Mouse (Mus musculus) macrophage (primary cell): ENCODE measurements around the gene Slc18a2. TPM values are rescaled to one million over a fixed set of nuclear protein-coding genes. Genes with fewer than 3 reads are reported as not detected.

ENCODE experiments used
- H3K27ac ChIP-seq: fragments of 350-480 bp; formaldehyde crosslinking; 2 replicates; pipeline ENCODE4 v1.9.0; 2021
- H3K36me3 ChIP-seq: fragments of 350-480 bp; formaldehyde crosslinking; 2 replicates; pipeline ENCODE4 v1.9.0; 2021; ENCODE audit errors: inconsistent target
- H3K4me3 ChIP-seq: fragments of 350-480 bp; formaldehyde crosslinking; 2 replicates; pipeline ENCODE4 v1.9.0; 2021; ENCODE audit errors: inconsistent target
- H3K79me2 ChIP-seq: fragments of 350-480 bp; formaldehyde crosslinking; 2 replicates; pipeline ENCODE4 v1.9.0; 2021; ENCODE audit errors: inconsistent target
- WGBS: methylation state at CpG from one replicate; pipeline ENCODE4 v1.1.7; 2026; ENCODE audit warnings: inconsistent platforms; ENCODE audit not compliant: missing documents; 5-methylcytosine and 5-hydroxymethylcytosine counted together
- polyA plus RNA-seq: library from polyadenylated mRNA; stranded (reverse); fragments of 250-400 nt; gene quantifications from 3 replicates; pipeline ENCODE4 v1.2.4, GENCODE M21; 2018; ENCODE audit warnings: inconsistent platforms

Gene Slc18a2
- polyA plus RNA-seq, 1 experiment from 2014 or later, result 0.09 TPM

- WGBS, result 7% methylated on average over 2 of the region's 2 CpGs
- Histone ChIP-seq H3K79me2 (no peaks in the 10 kb centered on the region), H3K36me3 (no peaks in the 10 kb centered on the region), H3K4me3 (no peak overlapping the region), H3K27ac (no peak overlapping the region)
Observed at GRCm38 (mm10) chr19:59252651-59253050, 8.0 kb upstream of the Slc18a2 start.

GRCm38 (mm10) chr19:59259633-59260032, 1.1 kb upstream of the Slc18a2 start:
- H3K27ac ChIP-seq, result no peak overlapping the region
- H3K4me3 ChIP-seq, result no peak overlapping the region
- H3K36me3 ChIP-seq, result no peaks in the 10 kb centered on the region
- H3K79me2 ChIP-seq, result no peaks in the 10 kb centered on the region
- 84% methylated on average over 5 of the region's 5 CpGs for WGBS

- Histone ChIP-seq H3K4me3 (no peak overlapping the region), H3K27ac (no peak overlapping the region), H3K79me2 (no peaks in the 10 kb centered on the region), H3K36me3 (no peaks in the 10 kb centered on the region)
- 31% methylated on average over 7 of the region's 7 CpGs for WGBS
Observed at GRCm38 (mm10) chr19:59261604-59262003, 908 bp downstream of the Slc18a2 start.

GRCm38 (mm10) chr19:59263171-59263570, 2.5 kb downstream of the Slc18a2 start:
- Histone ChIP-seq H3K4me3 (no peak overlapping the region), H3K79me2 (no peaks in the 10 kb centered on the region), H3K27ac (no peak overlapping the region), H3K36me3 (no peaks in the 10 kb centered on the region)
- WGBS, result 89% methylated on average over 9 of the region's 9 CpGs

- H3K4me3 ChIP-seq, result no peak overlapping the region
- no peak overlapping the region for H3K27ac ChIP-seq
- no peaks in the 10 kb centered on the region for H3K36me3 ChIP-seq
- H3K79me2 ChIP-seq, result no peaks in the 10 kb centered on the region
- 79% methylated on average over 9 of the region's 9 CpGs for WGBS
Observed at GRCm38 (mm10) chr19:59264838-59265532, 4.3 kb downstream of the Slc18a2 start.

- H3K4me3 ChIP-seq, result no peak overlapping the region
- H3K36me3 ChIP-seq, result no peaks in the 10 kb centered on the region
- no peaks in the 10 kb centered on the region for H3K79me2 ChIP-seq
- no peak overlapping the region for H3K27ac ChIP-seq
- WGBS, result 85% methylated on average over 6 of the region's 6 CpGs
Observed at GRCm38 (mm10) chr19:59265907-59266306, 5.2 kb downstream of the Slc18a2 start.

- Histone ChIP-seq H3K79me2 (no peaks in the 10 kb centered on the region), H3K36me3 (no peaks in the 10 kb centered on the region), H3K27ac (no peak overlapping the region), H3K4me3 (no peak overlapping the region)
- 15% methylated on average over 5 of the region's 5 CpGs for WGBS
Observed at GRCm38 (mm10) chr19:59267417-59267963, 6.8 kb downstream of the Slc18a2 start.

GRCm38 (mm10) chr19:59273190-59273589, 12.5 kb downstream of the Slc18a2 start:
- no peaks in the 10 kb centered on the region for H3K36me3 ChIP-seq
- H3K4me3 ChIP-seq, result no peak overlapping the region
- WGBS, result 95% methylated on average over 7 of the region's 7 CpGs
- H3K79me2 ChIP-seq, result no peaks in the 10 kb centered on the region
- no peak overlapping the region for H3K27ac ChIP-seq

- Histone ChIP-seq H3K27ac (no peak overlapping the region), H3K79me2 (no peaks in the 10 kb centered on the region), H3K4me3 (no peak overlapping the region), H3K36me3 (no peaks in the 10 kb centered on the region)
- 93% methylated on average over 7 of the region's 7 CpGs for WGBS
Observed at GRCm38 (mm10) chr19:59276354-59276753, 15.7 kb downstream of the Slc18a2 start.

- H3K79me2 ChIP-seq, result no peaks in the 10 kb centered on the region
- H3K27ac ChIP-seq, result no peak overlapping the region
- H3K36me3 ChIP-seq, result no peaks in the 10 kb centered on the region
- H3K4me3 ChIP-seq, result no peak overlapping the region
Observed at GRCm38 (mm10) chr19:59280841-59281240, 20.1 kb downstream of the Slc18a2 start.

GRCm38 (mm10) chr19:59282001-59282400, 21.3 kb downstream of the Slc18a2 start:
- WGBS, result 89% methylated on average over 3 of the region's 3 CpGs
- Histone ChIP-seq H3K27ac (no peak overlapping the region), H3K79me2 (no peaks in the 10 kb centered on the region), H3K4me3 (no peak overlapping the region), H3K36me3 (no peaks in the 10 kb centered on the region)

GRCm38 (mm10) chr19:59289042-59289441, 28.3 kb downstream of the Slc18a2 start:
- H3K4me3 ChIP-seq, result no peak overlapping the region
- H3K79me2 ChIP-seq, result no peaks in the 10 kb centered on the region
- no peak overlapping the region for H3K27ac ChIP-seq
- H3K36me3 ChIP-seq, result no peaks in the 10 kb centered on the region

GRCm38 (mm10) chr19:59289811-59290210, 29.1 kb downstream of the Slc18a2 start:
- Histone ChIP-seq H3K4me3 (no peak overlapping the region), H3K27ac (no peak overlapping the region), H3K36me3 (no peaks in the 10 kb centered on the region), H3K79me2 (no peaks in the 10 kb centered on the region)
- 95% methylated on average over 6 of the region's 6 CpGs for WGBS

- no peak overlapping the region for H3K4me3 ChIP-seq
- H3K27ac ChIP-seq, result no peak overlapping the region
- WGBS, result 98% methylated on average over 5 of the region's 5 CpGs
- no peaks in the 10 kb centered on the region for H3K36me3 ChIP-seq
- no peaks in the 10 kb centered on the region for H3K79me2 ChIP-seq
Observed at GRCm38 (mm10) chr19:59292183-59292839, 31.6 kb downstream of the Slc18a2 start.

GRCm38 (mm10) chr19:59315308-59315707, 54.6 kb downstream of the Slc18a2 start:
- H3K36me3 ChIP-seq, result no peaks in the 10 kb centered on the region
- peaks cover 44% of the 10 kb centered on the region; the same call in 1 of the 2 replicates for H3K79me2 ChIP-seq
- no peak overlapping the region for H3K4me3 ChIP-seq
- no peak overlapping the region for H3K27ac ChIP-seq
